Comparison of ENCODE assay signal across 8 mouse cellular contexts in the genomic region with DNA sequence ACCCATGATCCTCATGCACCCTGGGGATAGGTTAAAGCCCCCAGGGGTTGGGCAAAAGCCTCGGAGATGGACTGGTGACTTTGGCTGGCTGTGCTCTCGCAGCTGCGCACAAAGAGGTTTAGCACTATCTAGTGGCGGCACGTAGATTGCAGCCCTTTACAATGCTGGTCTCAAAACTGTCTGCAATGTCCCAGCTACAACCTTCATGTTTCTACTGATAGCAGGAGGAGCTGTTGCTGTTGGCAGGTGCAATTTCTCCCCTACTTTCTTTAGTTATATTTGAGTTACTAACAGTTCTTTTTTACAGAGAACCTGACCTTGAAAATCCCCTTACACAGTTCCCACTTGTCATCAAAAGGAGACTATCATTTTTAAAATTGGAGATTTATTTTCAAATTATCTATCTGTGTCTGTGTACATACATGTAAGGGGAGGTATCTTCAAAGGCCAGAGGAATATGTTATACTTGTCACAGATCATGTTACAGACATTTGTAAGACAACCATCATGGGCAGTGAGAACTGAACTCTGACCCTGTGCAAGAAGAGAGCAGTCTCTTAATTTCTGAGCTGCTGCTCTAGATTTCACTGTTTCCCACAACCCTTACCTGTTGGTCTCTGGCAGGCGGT.
DNase-seq lines count a peak whose midpoint lies in the region; ATAC-seq and TF ChIP-seq lines count a peak whose summit lies in the region.

No protein-coding gene starts in this region.

- intact Hi-C loops in left cerebral cortex, postnatal 4 days (cut with DNase I) = no loop called here

- no peak for TF ChIP-seq EP300 in lung, postnatal 0 days (IDR thresholded peaks at IDR 0.05)

- no peaks in the 10 kb centered on the region for H3K4me1 ChIP-seq in lung, postnatal 0 days (ENCODE audit: insufficient read depth, low read depth, low read length)
- no peaks in the 10 kb centered on the region for H3K4me1 ChIP-seq in forebrain, embryonic 10.5 days
- no peaks in the 10 kb centered on the region for H3K4me1 ChIP-seq in thymus, adult 2 months (replicated peaks; ENCODE audit: control insufficient read depth, insufficient read depth, low read length)

- no peak overlapping the region for H3K27ac ChIP-seq in lung, postnatal 0 days (ENCODE audit: low read length)
- no peak overlapping the region for H3K27ac ChIP-seq in forebrain, embryonic 10.5 days
- H3K27ac ChIP-seq in thymus, adult 2 months (ENCODE audit: control insufficient read depth, insufficient read depth, low read length) = no peak overlapping the region

- H3K27me3 ChIP-seq in lung, postnatal 0 days (replicated peaks; ENCODE audit: insufficient read depth, low read length) = no peaks in the 10 kb centered on the region
- H3K27me3 ChIP-seq in forebrain, embryonic 10.5 days (ENCODE audit: poor library complexity, severe bottlenecking) = no peaks in the 10 kb centered on the region
- no peaks in the 10 kb centered on the region for H3K27me3 ChIP-seq in thymus, adult 2 months (ENCODE audit: control insufficient read depth, insufficient read depth, low read length)

- no peak for TF ChIP-seq POLR2A in thymus, adult 2 months (IDR thresholded peaks at IDR 0.05; ENCODE audit: control insufficient read depth, extremely low read depth, insufficient read depth, low read length, poor library complexity)

- no peaks in the 10 kb centered on the region for H3K9me3 ChIP-seq in lung, postnatal 0 days (ENCODE audit: low read length)
- no peaks in the 10 kb centered on the region for H3K9me3 ChIP-seq in forebrain, embryonic 10.5 days

- H3K4me3 ChIP-seq in lung, postnatal 0 days (ENCODE audit: low read depth, low read length) = no peak overlapping the region
- no peak overlapping the region for H3K4me3 ChIP-seq in forebrain, embryonic 10.5 days
- no peak overlapping the region for H3K4me3 ChIP-seq in thymus, adult 2 months (ENCODE audit: control insufficient read depth, insufficient read depth, low read length)

- 0 out of 2 replicates have a peak, but pooled peaks have one; percentile 17 for ATAC-seq in lung, postnatal 0 days

- no peaks in the 10 kb centered on the region for H3K36me3 ChIP-seq in lung, postnatal 0 days (ENCODE audit: insufficient read depth, low read length)
- H3K36me3 ChIP-seq in forebrain, embryonic 10.5 days (replicated peaks) = no peaks in the 10 kb centered on the region
- H3K36me3 ChIP-seq in thymus, adult 2 months (ENCODE audit: control insufficient read depth, insufficient read depth, low read length) = no peaks in the 10 kb centered on the region

- DNase-seq in lung, postnatal 0 days (ENCODE audit: low spot score) = peak; percentile 14
- DNase-seq in lung, postnatal 25 days (ENCODE audit: low spot score) = no peak
- DNase-seq in forebrain, embryonic 10.5 days (ENCODE audit: extremely low spot score, low spot score) = peak; percentile 37
- DNase-seq in kidney, adult 11 months = peak; percentile 1
- peak; percentile 9 for DNase-seq in left cerebral cortex, postnatal 4 days
- peak; percentile 25 for DNase-seq in right cerebral cortex, postnatal 14 days
- no peak for DNase-seq in thymus, adult 2 months
- DNase-seq in thymus, postnatal 25 days = no peak

- H3K4me2 ChIP-seq in lung, postnatal 0 days (replicated peaks; ENCODE audit: low read depth, low read length) = no peak overlapping the region

- TF ChIP-seq CTCF in lung, postnatal 0 days (IDR thresholded peaks at IDR 0.05) = peak; percentile 49
- no peak for TF ChIP-seq CTCF in thymus, adult 2 months (IDR thresholded peaks at IDR 0.05; ENCODE audit: borderline replicate concordance, control insufficient read depth, extremely low read depth, insufficient read depth, low read length, poor library complexity)

- H3K9ac ChIP-seq in lung, postnatal 0 days (replicated peaks; ENCODE audit: low read depth) = no peak overlapping the region

- WGBS in lung, postnatal 0 days = 8% methylated on average over 5 of the region's 6 CpGs
- WGBS in forebrain, embryonic 10.5 days = 16% methylated on average over 5 of the region's 6 CpGs
- WGBS in thymus, adult 2 months = 19% methylated on average over 5 of the region's 6 CpGs

Comparison
In these comparisons a context has a peak if more than half of its experiments do, and no peak if none do; other contexts are left out.
1. DNase-seq: peak in lung, postnatal 0 days (single experiment), forebrain, embryonic 10.5 days (single experiment), kidney, adult 11 months (single experiment), left cerebral cortex, postnatal 4 days (single experiment) and right cerebral cortex, postnatal 14 days (single experiment); none in lung, postnatal 25 days (single experiment), thymus, adult 2 months (single experiment) and thymus, postnatal 25 days (single experiment).